Mouse (Mus musculus) liver, embryonic 14.5 days (tissue): ENCODE measurements at regions not wholly inside any gene's neighbourhood (a gene's known extent, or its start where the extent isn't known, plus 50 kb on each side); places are given as distances from the start of the nearest gene placed in this dataset.

Experiments used
- ATAC-seq: fragments of 200-750 bp; cut with Nextera tagmentation; 2 replicates; pipeline ENCODE4 v1.8.0; 2017; ENCODE audit warnings: moderate number of reproducible peaks, mild to moderate bottlenecking, moderate library complexity; ENCODE audit not compliant: insufficient read depth
- DNase-seq, 3 experiments: peaks; one replicate each; pipeline ENCODE4 v3.0.0-alpha.2; 2012 to 2013; ENCODE audit warnings: low read depth in 3 of 3, low spot score in 3 of 3
- H3K27ac ChIP-seq: fragments of 300-500 bp; sonication (generic); 2 replicates; pipeline ENCODE4 v1.5.1; 2014; ENCODE audit warnings: moderate library complexity, mild to moderate bottlenecking, control low read depth, inconsistent platforms
- H3K27me3 ChIP-seq: fragments of 300-500 bp; sonication (generic); 2 replicates; pipeline ENCODE4 v1.6.1; 2014; ENCODE audit warnings: mild to moderate bottlenecking, low read length, moderate library complexity; ENCODE audit not compliant: control insufficient read depth, insufficient read depth
- H3K36me3 ChIP-seq: fragments of 300-500 bp; sonication (generic); replicated peaks from 2 replicates; pipeline ENCODE4 v1.6.1; 2014; ENCODE audit warnings: low read depth; ENCODE audit not compliant: control insufficient read depth, insufficient read depth
- H3K4me1 ChIP-seq, 2 experiments: fragments of 200-500 bp in 1 of 2; fragments of 300-500 bp in 1 of 2; sonication (generic) in 1 of 2; replicated peaks; 2 replicates each; pipeline ENCODE4 v1.6.1; 2012 to 2014; ENCODE audit warnings: antibody characterized with exemption in 1 of 2, inconsistent platforms in 1 of 2, low read length in 1 of 2; ENCODE audit not compliant: control insufficient read depth in 2 of 2, insufficient read depth in 2 of 2
- H3K4me2 ChIP-seq: fragments of 300-500 bp; sonication (generic); 2 replicates; pipeline ENCODE4 v1.6.1; 2014; ENCODE audit warnings: low read depth, mild to moderate bottlenecking, control low read depth, moderate library complexity
- H3K4me3 ChIP-seq, 2 experiments: fragments of 200-500 bp in 1 of 2; fragments of 300-500 bp in 1 of 2; sonication (generic) in 1 of 2; 2 replicates each; pipeline ENCODE4 v1.5.1; 2012 to 2014; ENCODE audit warnings: low read depth in 2 of 2, low read length in 2 of 2, mild to moderate bottlenecking in 2 of 2, control low read depth in 1 of 2, inconsistent platforms in 1 of 2, moderate library complexity in 1 of 2; ENCODE audit not compliant: insufficient read depth in 1 of 2
- H3K9ac ChIP-seq: fragments of 300-500 bp; sonication (generic); replicated peaks from 2 replicates; pipeline ENCODE4 v1.6.1; 2014; ENCODE audit warnings: mild to moderate bottlenecking, control low read depth, moderate library complexity
- H3K9me3 ChIP-seq: fragments of 300-500 bp; sonication (generic); 2 replicates; pipeline ENCODE4 v1.6.1; 2016; ENCODE audit warnings: low read length, mixed read lengths; ENCODE audit not compliant: control insufficient read depth
- CTCF ChIP-seq: IDR thresholded peaks from 2 replicates; pipeline ENCODE4 v1.5.1; 2016; ENCODE audit warnings: antibody characterized with exemption, low read depth, control low read depth
- EP300 ChIP-seq: IDR thresholded peaks from 2 replicates; pipeline ENCODE4 v1.6.1; 2016; ENCODE audit warnings: antibody characterized with exemption, low read depth
- WGBS: fragments of 180-500 bp; shearing (Covaris S2); extraction: QIAGEN DNeasy Blood & Tissue Kit; methylation state at CpG from one replicate; pipeline ENCODE4 v1.1.7; 2014; ENCODE audit not compliant: insufficient replicate concordance; 5-methylcytosine and 5-hydroxymethylcytosine counted together

DNA sequence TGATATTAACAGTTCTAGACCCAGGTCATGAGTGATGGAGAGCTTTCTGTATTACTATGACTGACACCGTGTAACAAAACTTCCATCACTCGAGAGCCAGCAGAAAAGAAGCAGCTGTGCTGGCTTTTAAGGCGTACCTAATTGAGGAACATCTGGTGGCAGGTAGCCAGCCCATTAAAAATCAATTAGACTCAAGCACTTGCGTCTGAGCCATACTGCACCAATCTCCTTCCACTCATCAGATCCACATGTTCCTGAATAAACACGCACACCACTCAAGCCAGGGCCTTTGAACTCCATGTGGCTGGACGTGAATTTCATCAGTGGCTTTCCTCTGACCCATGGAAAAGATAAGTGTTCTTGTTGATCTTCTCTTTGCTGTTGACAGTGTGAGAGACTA, 432.2 kb downstream of the Mdfic start:
- WGBS = 66% methylated on average over 6 of the region's 6 CpGs
- H3K27ac ChIP-seq = no peak overlapping the region
- H3K4me2 ChIP-seq = no peak overlapping the region

DNA sequence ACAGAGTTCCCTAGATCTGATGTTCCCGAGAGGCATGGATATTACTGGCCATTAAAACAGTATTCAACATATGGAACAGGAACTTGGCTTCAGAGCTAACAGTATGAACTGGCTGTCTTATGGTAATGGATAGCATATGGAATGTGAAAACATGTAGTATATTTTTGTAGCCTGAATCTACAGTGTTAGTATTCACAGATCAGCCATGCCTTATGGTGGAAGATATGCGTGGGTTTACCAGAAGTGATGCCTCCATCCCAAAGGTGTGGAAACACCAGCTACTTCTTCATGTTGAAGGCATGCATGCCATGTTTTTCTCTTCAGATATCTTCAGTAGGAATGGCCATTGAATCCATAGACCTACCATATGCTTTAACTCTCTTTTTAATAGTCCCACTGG, 444.6 kb downstream of the Mdfic start:
- H3K4me1 ChIP-seq = no peaks in the 10 kb centered on the region
- H3K9me3 ChIP-seq = no peaks in the 10 kb centered on the region
- H3K36me3 ChIP-seq = no peaks in the 10 kb centered on the region
- TF ChIP-seq EP300 = no peak
- H3K4me3 ChIP-seq = no peak overlapping the region
- no peak overlapping the region for H3K9ac ChIP-seq
- H3K27me3 ChIP-seq = no peaks in the 10 kb centered on the region
- DNase-seq (no peak), ATAC-seq (no peak)
- WGBS = 67% methylated on average over 2 of the region's 2 CpGs
- no peak overlapping the region for H3K4me2 ChIP-seq
- H3K27ac ChIP-seq = no peak overlapping the region

More for the DNA sequence above, 432.2 kb downstream of the Mdfic start:
- Histone ChIP-seq H3K36me3 (no peaks in the 10 kb centered on the region), H3K27me3 (no peaks in the 10 kb centered on the region), H3K9me3 (no peaks in the 10 kb centered on the region), H3K9ac (no peak overlapping the region), H3K4me1 (no peaks in the 10 kb centered on the region), H3K4me3 (no peak overlapping the region)
- DNase-seq = no peak
- ATAC-seq = no peak
- TF ChIP-seq CTCF = no peak
- no peak for TF ChIP-seq EP300

DNA sequence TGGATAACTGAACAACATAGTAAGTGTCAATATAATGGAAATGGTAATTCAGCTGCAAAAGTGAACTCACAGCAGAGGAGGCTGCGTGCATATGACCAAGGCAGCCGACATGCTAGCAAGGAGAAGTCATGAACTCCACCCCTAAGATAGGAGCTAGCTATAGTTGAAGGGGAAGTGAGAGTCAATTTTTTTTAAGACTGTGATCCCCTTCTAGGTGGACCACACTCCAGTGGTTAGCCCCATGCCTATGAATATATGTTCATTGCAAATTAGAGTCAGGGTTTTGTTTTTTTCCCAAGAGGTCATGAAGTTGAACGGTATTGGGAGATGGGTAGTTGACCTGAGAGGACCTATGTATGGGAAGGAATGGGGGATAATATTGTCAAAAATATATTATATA, 451.4 kb downstream of the Mdfic start:
- no peaks in the 10 kb centered on the region for H3K27me3 ChIP-seq
- WGBS = 61% methylated on average over 3 of the region's 3 CpGs
- ATAC-seq = no peak
- H3K4me1 ChIP-seq = no peaks in the 10 kb centered on the region
- no peaks in the 10 kb centered on the region for H3K36me3 ChIP-seq
- no peak overlapping the region for H3K4me3 ChIP-seq
- no peak for DNase-seq
- no peak for TF ChIP-seq CTCF
- no peak for TF ChIP-seq EP300
- H3K9ac ChIP-seq = no peak overlapping the region
- no peaks in the 10 kb centered on the region for H3K9me3 ChIP-seq
- no peak overlapping the region for H3K4me2 ChIP-seq
- H3K27ac ChIP-seq = no peak overlapping the region

DNA sequence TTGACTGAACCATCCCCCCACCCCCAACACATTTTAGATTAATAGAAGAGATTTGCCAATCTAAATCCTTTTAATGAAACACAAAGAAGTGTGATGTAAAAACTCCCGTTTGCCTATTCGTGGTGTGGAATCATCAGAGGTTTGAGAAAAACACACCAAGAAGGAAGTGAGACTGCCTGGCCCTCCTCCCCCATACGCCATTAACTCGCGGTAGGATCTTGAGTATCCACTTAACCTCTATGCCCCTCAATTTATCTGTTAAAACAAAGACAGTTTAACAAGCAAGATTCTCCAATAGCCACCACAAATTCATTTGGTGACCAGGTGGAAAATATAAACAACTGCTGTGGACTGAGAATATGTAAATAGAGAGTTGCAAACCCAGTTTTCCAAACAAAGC, 456.9 kb downstream of the Mdfic start:
- Histone ChIP-seq H3K9me3 (no peaks in the 10 kb centered on the region), H3K27ac (no peak overlapping the region), H3K27me3 (no peaks in the 10 kb centered on the region), H3K4me2 (no peak overlapping the region), H3K4me3 (no peak overlapping the region), H3K36me3 (no peaks in the 10 kb centered on the region), H3K9ac (no peak overlapping the region), H3K4me1 (no peaks in the 10 kb centered on the region)
- DNase-seq (no peak), ATAC-seq (no peak)
- TF ChIP-seq CTCF (no peak), EP300 (no peak)
- WGBS = 56% methylated on average over 5 of the region's 5 CpGs

DNA sequence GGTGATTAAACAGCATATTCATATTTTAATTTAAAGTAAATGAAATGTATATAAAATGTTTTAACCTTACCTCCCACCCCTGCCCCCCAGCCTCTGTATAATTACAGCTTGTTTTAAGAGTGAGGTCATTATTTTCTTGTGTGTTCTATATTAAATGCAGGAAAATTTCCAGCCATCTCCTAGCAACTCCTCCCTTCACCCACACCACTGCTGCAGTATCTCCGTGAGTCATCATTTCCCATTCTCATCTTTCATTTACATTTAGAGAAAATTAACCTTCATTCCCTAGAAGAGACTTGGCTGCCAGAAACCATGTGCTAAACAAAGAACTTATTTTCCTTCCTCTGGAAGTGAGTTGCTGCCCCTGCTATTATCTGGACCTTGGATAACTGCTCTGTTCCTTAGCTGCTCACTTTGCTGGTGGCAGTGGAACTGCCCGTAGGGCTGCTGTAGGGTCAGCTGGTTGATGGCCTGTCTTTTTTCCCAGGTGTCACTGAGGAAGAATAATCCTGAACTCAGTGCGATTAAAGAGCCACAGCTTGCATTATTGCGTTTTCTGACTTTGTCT, 467.6 kb downstream of the Mdfic start:
- 57% methylated on average over 4 of the region's 4 CpGs for WGBS
- Histone ChIP-seq H3K9ac (no peak overlapping the region), H3K4me3 (no peak overlapping the region), H3K9me3 (no peaks in the 10 kb centered on the region), H3K27ac (no peak overlapping the region), H3K4me1 (no peaks in the 10 kb centered on the region), H3K36me3 (no peaks in the 10 kb centered on the region), H3K27me3 (no peaks in the 10 kb centered on the region), H3K4me2 (no peak overlapping the region)
- no peak for DNase-seq
- TF ChIP-seq EP300 (no peak), CTCF (no peak)
- ATAC-seq = no peak
